Mouse (Mus musculus): ENCODE data around the gene 9930021J03Rik. TPM values are rescaled to one million over a fixed set of nuclear protein-coding genes. Genes with fewer than 3 reads are reported as not detected.

Gene 9930021J03Rik
- polyA plus RNA-seq, 1 experiment from 2014 or later, result 8.9 TPM

DNA sequence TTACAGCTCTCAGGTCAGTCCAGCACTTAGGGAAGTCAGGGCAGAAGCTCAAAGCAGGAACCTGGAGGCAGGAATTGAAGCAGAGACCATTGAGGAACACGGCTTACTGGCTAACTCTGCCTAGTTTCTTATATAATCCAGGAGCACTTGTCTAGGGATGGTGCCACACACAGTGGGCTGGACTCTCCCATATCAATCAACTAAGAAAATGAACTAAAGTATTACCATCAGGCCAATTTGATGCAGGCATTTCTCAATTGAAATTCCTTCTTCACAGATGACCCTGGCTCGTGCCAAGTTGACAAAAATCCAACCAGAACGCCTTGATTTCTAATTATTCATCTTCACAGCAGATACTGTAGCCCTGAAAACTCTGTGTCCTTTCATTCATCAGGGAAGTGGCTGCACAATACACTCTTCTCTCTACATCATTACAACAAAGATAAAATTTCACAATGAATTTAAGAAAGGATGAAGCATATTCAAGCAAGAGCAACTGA, 32.9 kb upstream of the 9930021J03Rik start:
- no peaks in the 10 kb centered on the region for H3K9me3 ChIP-seq (ENCODE audit: control insufficient read depth, low read depth, low read length)
- no peak overlapping the region for H3K27ac ChIP-seq (ENCODE audit: low read length)
- H3K9ac ChIP-seq (replicated peaks; ENCODE audit: low read depth, low read length), result no peak overlapping the region
- no peak overlapping the region for H3K4me2 ChIP-seq (replicated peaks; ENCODE audit: low read depth, low read length)
- H3K27me3 ChIP-seq (ENCODE audit: control insufficient read depth, insufficient read depth, low read length), result no peaks in the 10 kb centered on the region
- 68% methylated on average over 3 of the region's 3 CpGs for WGBS
- H3K4me1 ChIP-seq (ENCODE audit: control insufficient read depth, insufficient read depth, low read length), result 0 out of 2 replicates have a peak, but pooled peaks cover 3% of the 10 kb centered on the region
- ATAC-seq (ENCODE audit: insufficient number of reproducible peaks, insufficient read depth, low FRiP score, low read depth), result no peak
- no peak overlapping the region for H3K4me3 ChIP-seq (ENCODE audit: low read depth, low read length)
- H3K36me3 ChIP-seq (ENCODE audit: control insufficient read depth, insufficient read depth, low read length), result no peaks in the 10 kb centered on the region

DNA sequence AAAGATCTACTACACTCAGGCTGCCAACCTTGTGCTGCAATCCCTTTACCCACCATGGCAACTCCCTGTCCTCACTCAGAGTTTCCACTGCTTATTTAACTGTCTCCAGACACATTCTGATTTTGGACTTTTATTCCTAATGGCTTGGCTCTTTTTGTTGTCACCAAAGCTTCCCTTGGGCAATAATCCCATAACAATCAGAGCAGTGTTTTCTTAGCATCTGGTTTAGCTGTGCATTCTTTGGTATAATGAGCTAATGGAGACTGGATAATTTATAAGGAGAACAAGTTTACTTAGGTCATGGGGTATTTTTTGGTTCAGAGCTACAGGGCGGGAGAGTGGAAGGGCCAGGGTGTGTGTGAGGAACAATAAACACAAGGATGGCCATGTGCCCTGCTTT, 32.4 kb upstream of the 9930021J03Rik start:
- no peak for ATAC-seq (ENCODE audit: insufficient number of reproducible peaks, insufficient read depth, low FRiP score, low read depth)
- Histone ChIP-seq H3K9ac (replicated peaks; ENCODE audit: low read depth, low read length) (no peak overlapping the region), H3K4me2 (replicated peaks; ENCODE audit: low read depth, low read length) (no peak overlapping the region), H3K36me3 (ENCODE audit: control insufficient read depth, insufficient read depth, low read length) (no peaks in the 10 kb centered on the region), H3K27ac (ENCODE audit: low read length) (no peak overlapping the region), H3K9me3 (ENCODE audit: control insufficient read depth, low read depth, low read length) (no peaks in the 10 kb centered on the region), H3K4me1 (ENCODE audit: control insufficient read depth, insufficient read depth, low read length) (no peaks in the 10 kb centered on the region), H3K27me3 (ENCODE audit: control insufficient read depth, insufficient read depth, low read length) (no peaks in the 10 kb centered on the region), H3K4me3 (ENCODE audit: low read depth, low read length) (no peak overlapping the region)
- 59% methylated on average over 1 of the region's 1 CpGs for WGBS

DNA sequence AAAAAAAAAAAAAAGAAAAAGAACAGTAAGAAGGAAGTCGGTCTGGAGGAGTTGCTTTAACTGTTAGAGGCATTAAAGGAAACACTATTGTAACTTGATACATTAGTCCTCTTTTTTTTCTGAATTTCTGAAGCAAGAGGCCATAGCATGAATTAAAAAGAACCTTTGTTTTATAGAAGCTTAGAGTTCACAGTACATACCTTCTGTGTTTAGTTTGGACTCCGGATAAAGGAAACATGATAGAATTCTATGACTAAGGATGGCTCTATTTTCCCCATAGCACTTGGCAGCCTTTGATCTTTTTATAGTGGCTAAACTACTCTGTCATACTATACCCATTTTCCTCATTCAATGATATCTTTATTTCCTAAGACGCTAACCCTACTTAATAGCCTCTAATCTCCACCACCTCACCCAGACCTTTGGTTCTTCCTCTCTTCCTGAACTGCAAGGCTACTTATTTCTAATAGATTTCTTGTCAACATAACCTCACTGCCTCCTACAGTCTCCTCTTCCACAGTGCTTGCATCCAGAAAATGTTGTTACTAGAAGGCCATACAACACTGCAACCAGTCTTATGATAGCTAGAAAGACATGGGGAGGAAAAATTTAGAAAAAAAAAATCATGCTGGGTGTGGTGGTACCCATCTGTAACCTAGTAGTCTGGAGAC, 29.7 kb upstream of the 9930021J03Rik start:
- H3K27me3 ChIP-seq (ENCODE audit: control insufficient read depth, insufficient read depth, low read length), result no peaks in the 10 kb centered on the region
- no peak overlapping the region for H3K9ac ChIP-seq (replicated peaks; ENCODE audit: low read depth, low read length)
- no peak overlapping the region for H3K4me2 ChIP-seq (replicated peaks; ENCODE audit: low read depth, low read length)
- no peaks in the 10 kb centered on the region for H3K4me1 ChIP-seq (ENCODE audit: control insufficient read depth, insufficient read depth, low read length)
- ATAC-seq (ENCODE audit: insufficient number of reproducible peaks, insufficient read depth, low FRiP score, low read depth), result no peak
- no peak overlapping the region for H3K4me3 ChIP-seq (ENCODE audit: low read depth, low read length)
- H3K9me3 ChIP-seq (ENCODE audit: control insufficient read depth, low read depth, low read length), result no peaks in the 10 kb centered on the region
- no peak overlapping the region for H3K27ac ChIP-seq (ENCODE audit: low read length)
- 22% methylated on average over 3 of the region's 3 CpGs for WGBS
- no peaks in the 10 kb centered on the region for H3K36me3 ChIP-seq (ENCODE audit: control insufficient read depth, insufficient read depth, low read length)

DNA sequence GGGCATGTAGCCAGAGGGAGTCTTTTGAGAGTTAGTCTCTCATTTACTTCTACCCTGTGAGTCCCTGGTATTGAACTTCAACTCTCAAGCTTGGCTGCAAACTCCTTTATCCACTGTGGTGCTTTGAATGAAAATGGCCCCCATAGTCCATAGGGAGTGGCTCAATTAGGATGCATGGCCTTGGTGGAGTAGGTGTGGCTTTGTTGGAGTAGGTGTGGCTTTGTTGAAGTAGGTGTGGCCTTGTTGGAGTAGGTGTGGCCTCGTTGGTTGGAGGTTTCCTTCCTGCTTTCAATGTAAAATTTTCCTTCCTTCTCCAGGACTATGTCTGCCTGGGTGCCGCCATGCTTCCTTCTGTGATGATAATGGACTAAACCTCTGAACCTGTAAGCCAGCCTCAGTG, 25.1 kb upstream of the 9930021J03Rik start:
- ATAC-seq (ENCODE audit: insufficient number of reproducible peaks, insufficient read depth, low FRiP score, low read depth), result no peak
- no peak overlapping the region for H3K4me2 ChIP-seq (replicated peaks; ENCODE audit: low read depth, low read length)
- H3K27ac ChIP-seq (ENCODE audit: low read length), result no peak overlapping the region
- no peaks in the 10 kb centered on the region for H3K4me1 ChIP-seq (ENCODE audit: control insufficient read depth, insufficient read depth, low read length)
- H3K36me3 ChIP-seq (ENCODE audit: control insufficient read depth, insufficient read depth, low read length), result no peaks in the 10 kb centered on the region
- no peak overlapping the region for H3K4me3 ChIP-seq (ENCODE audit: low read depth, low read length)
- WGBS, result 80% methylated on average over 2 of the region's 2 CpGs
- no peaks in the 10 kb centered on the region for H3K27me3 ChIP-seq (ENCODE audit: control insufficient read depth, insufficient read depth, low read length)
- H3K9ac ChIP-seq (replicated peaks; ENCODE audit: low read depth, low read length), result no peak overlapping the region
- no peaks in the 10 kb centered on the region for H3K9me3 ChIP-seq (ENCODE audit: control insufficient read depth, low read depth, low read length)

DNA sequence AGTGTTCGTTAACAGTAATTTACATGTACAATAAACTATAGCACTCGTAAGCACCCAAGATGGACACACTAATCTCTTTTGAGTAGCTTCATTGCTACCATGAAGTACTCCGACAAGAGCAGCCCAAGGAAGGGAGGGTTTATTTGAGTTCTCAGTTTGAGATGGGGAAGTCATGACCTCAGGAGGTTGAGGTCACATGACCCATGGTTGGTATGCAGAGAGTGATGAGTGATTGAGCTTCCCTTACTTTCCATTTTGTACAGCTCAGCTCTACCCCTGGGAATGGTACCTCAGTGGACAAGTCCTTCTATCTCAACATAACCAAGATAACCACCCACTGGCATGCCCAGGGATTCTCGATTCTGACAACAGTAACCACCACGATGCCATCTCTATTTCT, 22.8 kb upstream of the 9930021J03Rik start:
- no peaks in the 10 kb centered on the region for H3K36me3 ChIP-seq (ENCODE audit: control insufficient read depth, insufficient read depth, low read length)
- no peak overlapping the region for H3K4me2 ChIP-seq (replicated peaks; ENCODE audit: low read depth, low read length)
- H3K27ac ChIP-seq (ENCODE audit: low read length), result no peak overlapping the region
- ATAC-seq (ENCODE audit: insufficient number of reproducible peaks, insufficient read depth, low FRiP score, low read depth), result no peak
- 79% methylated on average over 5 of the region's 5 CpGs for WGBS
- no peak overlapping the region for H3K9ac ChIP-seq (replicated peaks; ENCODE audit: low read depth, low read length)
- no peak overlapping the region for H3K4me3 ChIP-seq (ENCODE audit: low read depth, low read length)
- no peaks in the 10 kb centered on the region for H3K27me3 ChIP-seq (ENCODE audit: control insufficient read depth, insufficient read depth, low read length)
- no peaks in the 10 kb centered on the region for H3K9me3 ChIP-seq (ENCODE audit: control insufficient read depth, low read depth, low read length)
- no peaks in the 10 kb centered on the region for H3K4me1 ChIP-seq (ENCODE audit: control insufficient read depth, insufficient read depth, low read length)

DNA sequence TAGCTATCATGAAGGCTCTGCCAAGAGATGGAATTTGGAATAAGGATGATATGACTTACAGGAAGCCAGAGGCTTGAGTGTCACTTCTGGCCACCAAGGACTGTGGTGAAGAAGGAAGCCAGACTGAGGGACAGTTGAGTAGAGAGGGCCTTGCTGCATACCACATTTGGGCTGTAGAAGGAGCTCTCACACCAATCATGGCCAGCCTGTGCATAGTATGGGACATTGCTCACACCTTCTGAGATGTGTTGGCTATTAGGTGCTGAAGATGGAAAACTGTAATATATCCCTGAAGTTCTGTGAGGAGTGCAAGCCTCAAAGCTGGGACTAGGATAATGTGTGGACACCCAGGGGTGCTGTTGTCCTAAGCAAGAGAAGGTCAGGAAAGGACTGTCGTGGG, 20.9 kb upstream of the 9930021J03Rik start:
- ATAC-seq (ENCODE audit: insufficient number of reproducible peaks, insufficient read depth, low FRiP score, low read depth), result peak; percentile 69; the same call in 1 of the 2 replicates
- Histone ChIP-seq H3K36me3 (ENCODE audit: control insufficient read depth, insufficient read depth, low read length) (no peaks in the 10 kb centered on the region), H3K27me3 (ENCODE audit: control insufficient read depth, insufficient read depth, low read length) (no peaks in the 10 kb centered on the region), H3K4me3 (ENCODE audit: low read depth, low read length) (no peak overlapping the region), H3K9ac (replicated peaks; ENCODE audit: low read depth, low read length) (no peak overlapping the region), H3K4me1 (ENCODE audit: control insufficient read depth, insufficient read depth, low read length) (no peaks in the 10 kb centered on the region), H3K4me2 (replicated peaks; ENCODE audit: low read depth, low read length) (no peak overlapping the region), H3K9me3 (ENCODE audit: control insufficient read depth, low read depth, low read length) (no peaks in the 10 kb centered on the region), H3K27ac (ENCODE audit: low read length) (no peak overlapping the region)
- 86% methylated on average over 1 of the region's 1 CpGs for WGBS

DNA sequence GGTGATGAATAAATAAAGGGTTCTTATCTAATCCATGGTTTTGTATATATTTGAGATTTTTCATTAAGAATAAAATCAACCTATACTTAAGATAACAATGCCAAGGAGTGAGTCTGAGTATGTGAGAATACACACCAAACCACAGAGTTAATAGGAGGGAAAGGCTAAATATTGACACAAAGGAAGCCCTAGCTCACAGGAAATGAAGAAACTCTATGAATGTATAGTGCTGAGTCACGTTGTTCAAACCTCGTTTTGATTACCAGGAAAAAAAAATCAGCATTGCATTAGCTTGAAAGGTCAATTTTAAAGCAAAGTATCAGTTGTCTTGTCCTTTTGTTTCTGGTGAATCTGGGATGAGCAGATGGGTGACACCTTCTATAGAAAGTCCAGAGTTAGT, 19.2 kb upstream of the 9930021J03Rik start:
- no peaks in the 10 kb centered on the region for H3K4me1 ChIP-seq (ENCODE audit: control insufficient read depth, insufficient read depth, low read length)
- no peak overlapping the region for H3K27ac ChIP-seq (ENCODE audit: low read length)
- no peak overlapping the region for H3K9ac ChIP-seq (replicated peaks; ENCODE audit: low read depth, low read length)
- H3K36me3 ChIP-seq (ENCODE audit: control insufficient read depth, insufficient read depth, low read length), result no peaks in the 10 kb centered on the region
- ATAC-seq (ENCODE audit: insufficient number of reproducible peaks, insufficient read depth, low FRiP score, low read depth), result peak; percentile 75; the same call in 1 of the 2 replicates
- 30% methylated on average over 2 of the region's 2 CpGs for WGBS
- no peak overlapping the region for H3K4me3 ChIP-seq (ENCODE audit: low read depth, low read length)
- no peaks in the 10 kb centered on the region for H3K9me3 ChIP-seq (ENCODE audit: control insufficient read depth, low read depth, low read length)
- H3K4me2 ChIP-seq (replicated peaks; ENCODE audit: low read depth, low read length), result no peak overlapping the region
- no peaks in the 10 kb centered on the region for H3K27me3 ChIP-seq (ENCODE audit: control insufficient read depth, insufficient read depth, low read length)

DNA sequence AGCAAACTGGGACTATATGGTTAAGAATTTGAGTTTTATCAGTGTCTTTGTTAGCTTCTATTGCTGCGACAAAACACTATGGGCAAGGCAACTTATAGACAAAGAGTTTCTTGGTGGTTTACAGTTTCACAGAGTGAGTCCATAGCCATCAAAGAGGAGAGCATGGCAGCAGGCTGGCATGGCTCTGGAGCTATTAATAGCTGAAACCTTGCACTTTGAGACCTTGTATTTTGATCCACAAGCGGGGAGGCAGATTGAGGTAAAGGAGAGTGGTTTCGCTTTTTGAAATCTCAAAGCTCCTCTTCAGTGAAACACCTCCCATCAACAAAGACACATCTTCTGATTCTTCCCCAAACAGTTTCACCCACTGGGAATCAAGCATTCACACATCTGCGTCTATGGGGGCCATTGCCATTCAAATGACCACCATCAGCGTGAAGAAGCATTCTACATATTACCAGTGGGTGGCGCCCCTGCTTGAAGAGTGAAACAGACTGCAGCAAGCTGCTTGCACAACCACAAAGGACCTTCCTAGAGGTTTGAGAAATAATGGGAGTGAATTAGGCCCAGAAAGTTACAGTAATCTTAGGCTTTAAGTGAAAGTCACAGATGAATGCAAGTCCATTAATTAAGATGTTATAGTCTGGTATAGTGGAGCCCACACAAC, 18.4 kb upstream of the 9930021J03Rik start:
- Histone ChIP-seq H3K4me1 (ENCODE audit: control insufficient read depth, insufficient read depth, low read length) (no peaks in the 10 kb centered on the region), H3K9me3 (ENCODE audit: control insufficient read depth, low read depth, low read length) (no peaks in the 10 kb centered on the region), H3K4me3 (ENCODE audit: low read depth, low read length) (no peak overlapping the region), H3K36me3 (ENCODE audit: control insufficient read depth, insufficient read depth, low read length) (no peaks in the 10 kb centered on the region), H3K4me2 (replicated peaks; ENCODE audit: low read depth, low read length) (no peak overlapping the region), H3K27ac (ENCODE audit: low read length) (no peak overlapping the region), H3K27me3 (ENCODE audit: control insufficient read depth, insufficient read depth, low read length) (no peaks in the 10 kb centered on the region), H3K9ac (replicated peaks; ENCODE audit: low read depth, low read length) (no peak overlapping the region)
- 48% methylated on average over 6 of the region's 6 CpGs for WGBS
- no peak for ATAC-seq (ENCODE audit: insufficient number of reproducible peaks, insufficient read depth, low FRiP score, low read depth)
